Mouse (Mus musculus): ENCODE measurements around the gene Entpd2. TPM values are rescaled to one million over a fixed set of nuclear protein-coding genes. Genes with fewer than 3 reads are reported as not detected.

Gene Entpd2
- polyA plus RNA-seq, 1 experiment = 5.0 TPM

DNA sequence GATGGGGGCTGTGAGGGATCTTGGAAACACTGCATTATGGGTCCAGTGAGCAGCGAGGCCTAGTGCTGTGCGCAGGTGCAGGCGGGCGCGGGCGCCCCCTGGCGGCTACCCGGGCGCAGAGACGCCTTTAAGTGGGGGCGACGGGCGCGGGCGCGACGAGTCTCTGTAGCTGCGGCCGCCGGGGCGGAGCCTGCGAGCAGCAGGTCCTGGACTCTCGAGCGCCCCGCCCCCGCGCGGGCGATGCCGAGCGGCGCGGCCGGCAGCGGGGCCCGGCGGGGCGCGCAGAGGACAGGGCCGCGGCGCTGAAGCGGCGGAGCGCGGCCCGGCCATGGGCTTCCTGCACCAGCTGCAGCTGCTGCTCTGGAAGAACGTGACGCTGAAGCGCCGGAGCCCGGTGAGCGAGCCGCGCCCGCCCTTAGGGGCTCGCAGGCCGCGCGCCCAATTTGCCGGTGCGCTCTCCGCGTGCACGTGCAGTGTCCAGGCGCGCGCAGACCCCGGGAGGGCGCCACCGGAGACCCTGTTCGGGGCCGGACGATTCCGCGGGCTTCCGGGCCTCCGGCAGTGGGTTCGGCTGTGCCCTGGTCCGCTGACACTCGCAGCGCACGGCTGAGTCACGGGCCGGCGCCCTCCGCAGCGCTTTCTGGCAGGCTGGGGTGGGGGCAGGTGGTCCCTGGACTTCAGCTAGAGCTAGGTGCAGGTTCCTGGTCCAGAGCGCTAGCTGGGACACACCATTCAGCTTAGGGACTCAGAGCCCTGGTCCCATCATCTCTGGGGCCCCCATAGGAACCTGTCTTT lies 33.0 kb downstream of the Entpd2 start, which contains the start of gene Abca2:
Abca2 (plus strand) TSS at position 262 of the 795 bp plus-strand sequence.
- TF ChIP-seq CTCF (IDR thresholded peaks at IDR 0.05; ENCODE audit: extremely low read depth, insufficient read depth, insufficient read length, insufficient replicate concordance) (peak; percentile 94), POLR2A (IDR thresholded peaks at IDR 0.05; ENCODE audit: low read depth, low read length) (no peak)
- Histone ChIP-seq H3K27ac (ENCODE audit: insufficient read depth, low read length) (peak within 1 kb of the TSS; percentile 7; the same call in 1 of the 2 replicates), H3K36me3 (ENCODE audit: control insufficient read depth, insufficient read depth, low read length) (no peaks in the 10 kb centered on the region), H3K4me1 (ENCODE audit: control insufficient read depth, insufficient read depth, insufficient read length) (peaks cover 11% of the 10 kb centered on the region), H3K4me3 (ENCODE audit: extremely low read depth, insufficient read depth, insufficient read length) (peak within 1 kb of the TSS; percentile 73), H3K27me3 (ENCODE audit: control insufficient read depth, insufficient read depth, low read length) (no peaks in the 10 kb centered on the region)
- peak; percentile 76 to 93 for DNase-seq (ENCODE audit: low read depth in 1 of 2, low spot score in 2 of 2)
- under 1% methylated on average over 81 of the region's 89 CpGs for WGBS

- peaks cover 11% of the 10 kb centered on the region for H3K4me1 ChIP-seq (ENCODE audit: control insufficient read depth, insufficient read depth, insufficient read length)
- DNase-seq (ENCODE audit: low read depth in 1 of 2, low spot score in 2 of 2) = no peak
Observed at GRCm38 (mm10) chr2:25429435-25430180, 33.9 kb downstream of the Entpd2 start.

DNA sequence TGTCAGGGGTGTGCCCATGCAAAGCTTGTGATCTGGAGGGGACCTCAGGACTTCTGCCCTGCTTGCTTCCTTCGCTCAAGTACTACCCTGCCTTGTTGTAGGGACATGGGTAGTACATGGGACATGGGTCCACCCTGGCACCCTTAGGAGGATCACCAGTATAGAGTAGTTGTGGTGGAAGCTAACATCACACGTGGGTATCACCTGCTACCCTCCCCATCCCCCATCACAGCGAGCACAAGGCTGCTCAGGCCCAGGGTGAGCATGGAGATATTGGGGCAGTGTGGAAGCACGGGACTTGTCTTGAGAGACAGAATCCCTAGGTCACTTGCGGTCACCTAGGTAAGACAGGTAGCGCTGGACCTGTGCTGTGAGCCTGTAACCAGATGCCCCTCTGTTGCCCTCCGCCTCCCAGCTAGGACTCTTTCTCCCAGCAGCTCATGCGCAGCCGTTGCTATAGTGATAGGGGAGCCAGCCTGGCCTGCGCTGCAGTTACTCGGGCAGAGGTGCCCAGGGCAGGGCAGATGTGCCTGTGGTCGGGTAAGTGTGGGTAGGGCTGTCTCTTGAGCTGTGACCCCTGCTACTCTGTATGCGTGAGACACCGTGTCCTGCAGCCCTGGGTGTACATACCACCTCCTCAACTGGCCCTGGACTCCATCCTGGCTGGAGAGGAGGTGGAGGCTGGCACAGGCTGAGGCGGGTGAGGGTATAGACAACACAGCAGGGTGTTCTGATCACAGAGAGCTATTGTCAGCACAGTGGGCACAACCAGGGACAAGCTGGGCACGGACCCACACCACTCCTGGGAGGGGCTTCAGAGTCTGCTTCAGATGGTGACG lies 34.9 kb downstream of the Entpd2 start:
- no peak for TF ChIP-seq CTCF (IDR thresholded peaks at IDR 0.05; ENCODE audit: extremely low read depth, insufficient read depth, insufficient read length, insufficient replicate concordance)
- TF ChIP-seq POLR2A (IDR thresholded peaks at IDR 0.05; ENCODE audit: low read depth, low read length) = no peak
- no peak overlapping the region for H3K4me3 ChIP-seq (ENCODE audit: extremely low read depth, insufficient read depth, insufficient read length)
- no peaks in the 10 kb centered on the region for H3K27me3 ChIP-seq (ENCODE audit: control insufficient read depth, insufficient read depth, low read length)
- no peak for DNase-seq (ENCODE audit: low read depth in 1 of 2, low spot score in 2 of 2)
- peaks cover 11% of the 10 kb centered on the region for H3K4me1 ChIP-seq (ENCODE audit: control insufficient read depth, insufficient read depth, insufficient read length)
- H3K27ac ChIP-seq (ENCODE audit: insufficient read depth, low read length) = no peak overlapping the region
- H3K36me3 ChIP-seq (ENCODE audit: control insufficient read depth, insufficient read depth, low read length) = no peaks in the 10 kb centered on the region; the same call in 1 of the 2 replicates
- WGBS = 70% methylated on average over 17 of the region's 17 CpGs

More at GRCm38 (mm10) chr2:25429435-25430180, 33.9 kb downstream of the Entpd2 start:
- TF ChIP-seq CTCF (IDR thresholded peaks at IDR 0.05; ENCODE audit: extremely low read depth, insufficient read depth, insufficient read length, insufficient replicate concordance) (no peak), POLR2A (IDR thresholded peaks at IDR 0.05; ENCODE audit: low read depth, low read length) (no peak)
- 76% methylated on average over 5 of the region's 5 CpGs for WGBS
- Histone ChIP-seq H3K27ac (ENCODE audit: insufficient read depth, low read length) (no peak overlapping the region), H3K27me3 (ENCODE audit: control insufficient read depth, insufficient read depth, low read length) (no peaks in the 10 kb centered on the region), H3K4me3 (ENCODE audit: extremely low read depth, insufficient read depth, insufficient read length) (no peak overlapping the region), H3K36me3 (ENCODE audit: control insufficient read depth, insufficient read depth, low read length) (no peaks in the 10 kb centered on the region)

- TF ChIP-seq CTCF (IDR thresholded peaks at IDR 0.05; ENCODE audit: extremely low read depth, insufficient read depth, insufficient read length, insufficient replicate concordance) (no peak), POLR2A (IDR thresholded peaks at IDR 0.05; ENCODE audit: low read depth, low read length) (no peak)
- no peak for DNase-seq (ENCODE audit: low read depth in 1 of 2, low spot score in 2 of 2)
- WGBS = 93% methylated on average over 6 of the region's 6 CpGs
- Histone ChIP-seq H3K4me1 (ENCODE audit: control insufficient read depth, insufficient read depth, insufficient read length) (peaks cover 10% of the 10 kb centered on the region), H3K27ac (ENCODE audit: insufficient read depth, low read length) (no peak overlapping the region), H3K4me3 (ENCODE audit: extremely low read depth, insufficient read depth, insufficient read length) (no peak overlapping the region), H3K36me3 (ENCODE audit: control insufficient read depth, insufficient read depth, low read length) (no peaks in the 10 kb centered on the region; the same call in none of the 2 replicates), H3K27me3 (ENCODE audit: control insufficient read depth, insufficient read depth, low read length) (no peaks in the 10 kb centered on the region)
Observed at GRCm38 (mm10) chr2:25431308-25431855, 35.7 kb downstream of the Entpd2 start.

DNA sequence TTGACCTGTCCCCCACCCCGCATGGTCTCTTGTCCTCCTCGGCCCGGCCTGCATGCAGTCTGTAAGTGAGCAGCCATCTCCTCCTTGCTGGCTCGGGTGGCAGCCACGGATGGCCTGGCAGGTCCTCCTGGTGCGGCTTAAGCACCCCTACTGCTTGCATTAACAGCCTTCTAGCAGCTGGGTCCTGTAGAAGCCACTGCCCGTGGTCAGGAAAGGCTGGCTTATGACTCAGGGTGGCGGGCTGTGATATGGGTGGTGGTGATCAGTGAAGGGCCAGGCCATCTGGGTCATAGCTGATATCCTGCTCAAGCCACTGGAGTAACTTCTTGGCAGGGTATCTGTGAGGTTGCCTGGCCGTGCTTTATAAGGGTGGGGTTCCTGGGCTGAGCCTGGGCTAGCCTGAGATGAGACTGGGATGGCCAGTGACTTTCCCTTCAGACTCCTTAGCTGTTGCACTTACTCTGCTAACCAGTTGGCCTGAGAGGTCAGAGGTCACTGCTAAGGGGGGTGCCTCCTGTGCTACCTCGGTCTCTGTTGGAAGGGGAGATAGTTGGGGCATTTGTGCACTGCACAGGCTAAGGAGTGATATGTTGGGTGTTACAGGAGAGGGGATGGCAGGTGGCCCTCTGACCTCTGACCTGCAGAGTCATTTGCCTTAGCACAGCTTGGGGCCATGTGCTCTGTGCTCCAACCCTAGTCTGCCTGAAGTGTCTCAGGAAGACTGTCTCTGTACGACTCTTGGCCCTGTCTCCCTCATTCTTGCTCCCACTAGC lies 36.8 kb downstream of the Entpd2 start:
- Histone ChIP-seq H3K4me3 (ENCODE audit: extremely low read depth, insufficient read depth, insufficient read length) (no peak overlapping the region), H3K36me3 (ENCODE audit: control insufficient read depth, insufficient read depth, low read length) (peaks cover 1% of the 10 kb centered on the region), H3K4me1 (ENCODE audit: control insufficient read depth, insufficient read depth, insufficient read length) (peaks cover 5% of the 10 kb centered on the region), H3K27ac (ENCODE audit: insufficient read depth, low read length) (no peak overlapping the region), H3K27me3 (ENCODE audit: control insufficient read depth, insufficient read depth, low read length) (no peaks in the 10 kb centered on the region)
- TF ChIP-seq POLR2A (IDR thresholded peaks at IDR 0.05; ENCODE audit: low read depth, low read length) (no peak), CTCF (IDR thresholded peaks at IDR 0.05; ENCODE audit: extremely low read depth, insufficient read depth, insufficient read length, insufficient replicate concordance) (no peak)
- DNase-seq (ENCODE audit: low read depth in 1 of 2, low spot score in 2 of 2) = no peak
- 86% methylated on average over 11 of the region's 11 CpGs for WGBS

All from spleen, adult 2 months (tissue).